Mouse (Mus musculus): ENCODE measurements around the gene Cntnap2.

DNA sequence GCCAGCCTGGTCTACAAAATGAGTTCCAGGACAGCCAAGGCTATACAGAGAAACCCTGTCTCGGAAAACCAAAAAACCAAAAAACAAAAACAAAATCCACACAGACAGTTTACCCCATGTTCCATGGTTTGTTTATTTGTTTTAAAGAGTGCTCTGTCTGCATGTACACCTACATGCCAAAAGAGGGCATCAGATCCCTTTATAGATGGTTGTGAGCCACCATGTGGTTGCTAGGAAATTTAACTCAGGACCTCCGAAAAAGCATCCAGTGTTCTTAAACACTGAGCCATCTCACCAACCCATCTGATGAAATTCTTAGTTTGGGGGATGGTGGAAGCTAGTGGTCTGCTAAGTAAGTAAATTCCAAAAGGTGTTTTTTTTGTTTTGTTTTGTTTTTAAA, 2225.6 kb downstream of the Cntnap2 start:
- TF ChIP-seq MAX (IDR thresholded peaks at IDR 0.05; ENCODE audit: low read depth) (no peak), CEBPB (IDR thresholded peaks at IDR 0.05; ENCODE audit: insufficient read depth, poor library complexity, severe bottlenecking) (no peak), MYOD1 (IDR thresholded peaks at IDR 0.05; ENCODE audit: control insufficient read depth in 1 of 3, insufficient read length in 2 of 3, low read depth in 2 of 3) (no peak)
